Mouse (Mus musculus) intestine, postnatal 0 days (tissue): Measurements from ENCODE around the gene Lrrc63. TPM values are rescaled to one million over a fixed set of nuclear protein-coding genes. Genes with fewer than 3 reads are reported as not detected.

ENCODE experiments used
- ATAC-seq: fragments of 200-750 bp; cut with Nextera tagmentation; 2 replicates; pipeline ENCODE4 v1.8.0; 2017; ENCODE audit warnings: mild to moderate bottlenecking, moderate TSS enrichment, moderate library complexity
- H3K27ac ChIP-seq: fragments of 300-500 bp; sonication (generic); 2 replicates; pipeline ENCODE4 v1.5.1; 2014; ENCODE audit warnings: mild to moderate bottlenecking, low read depth, low read length, moderate library complexity
- H3K27me3 ChIP-seq: fragments of 300-500 bp; sonication (generic); replicated peaks from 2 replicates; pipeline ENCODE4 v1.6.1; 2014; ENCODE audit warnings: low read length, mixed read lengths; ENCODE audit not compliant: control insufficient read depth, insufficient read depth
- H3K36me3 ChIP-seq: fragments of 300-500 bp; sonication (generic); 2 replicates; pipeline ENCODE4 v1.6.1; 2014; ENCODE audit warnings: mild to moderate bottlenecking, moderate library complexity; ENCODE audit not compliant: control insufficient read depth, insufficient read depth
- H3K4me1 ChIP-seq: fragments of 300-500 bp; sonication (generic); replicated peaks from 2 replicates; pipeline ENCODE4 v1.6.1; 2014; ENCODE audit warnings: antibody characterized with exemption, low read length, mixed read lengths; ENCODE audit not compliant: control insufficient read depth, insufficient read depth
- H3K4me2 ChIP-seq: fragments of 300-500 bp; sonication (generic); replicated peaks from 2 replicates; pipeline ENCODE4 v1.6.1; 2014; ENCODE audit warnings: low read depth, mild to moderate bottlenecking, moderate library complexity
- H3K4me3 ChIP-seq: fragments of 300-500 bp; sonication (generic); 2 replicates; pipeline ENCODE4 v1.5.1; 2014; ENCODE audit warnings: low read depth, low read length
- H3K9ac ChIP-seq: fragments of 300-500 bp; sonication (generic); 2 replicates; pipeline ENCODE4 v1.6.1; 2014; ENCODE audit warnings: mild to moderate bottlenecking, low read depth, low read length
- H3K9me3 ChIP-seq: fragments of 300-500 bp; sonication (generic); 2 replicates; pipeline ENCODE4 v1.6.1; 2016; ENCODE audit warnings: mixed run types; ENCODE audit not compliant: control insufficient read depth
- CTCF ChIP-seq: sonication (generic); IDR thresholded peaks from 2 replicates; pipeline ENCODE4 v1.5.1; 2016; ENCODE audit warnings: low read depth, mild to moderate bottlenecking, control low read depth, antibody characterized with exemption, moderate library complexity
- WGBS: fragments of 180-500 bp; shearing (Covaris S2); extraction: QIAGEN DNeasy Blood & Tissue Kit; methylation state at CpG from one replicate; pipeline ENCODE4 v1.1.7; 2014; 5-methylcytosine and 5-hydroxymethylcytosine counted together
- polyA plus RNA-seq: library from polyadenylated mRNA; unstranded; fragments of >200 nt; fragmentation: Nextera tagmentation; extraction: Ambion mirVana; gene quantifications from 2 replicates; pipeline ENCODE4 v1.2.1, GENCODE M21; 2015

Gene Lrrc63
- not detected in 2 replicates for polyA plus RNA-seq

DNA sequence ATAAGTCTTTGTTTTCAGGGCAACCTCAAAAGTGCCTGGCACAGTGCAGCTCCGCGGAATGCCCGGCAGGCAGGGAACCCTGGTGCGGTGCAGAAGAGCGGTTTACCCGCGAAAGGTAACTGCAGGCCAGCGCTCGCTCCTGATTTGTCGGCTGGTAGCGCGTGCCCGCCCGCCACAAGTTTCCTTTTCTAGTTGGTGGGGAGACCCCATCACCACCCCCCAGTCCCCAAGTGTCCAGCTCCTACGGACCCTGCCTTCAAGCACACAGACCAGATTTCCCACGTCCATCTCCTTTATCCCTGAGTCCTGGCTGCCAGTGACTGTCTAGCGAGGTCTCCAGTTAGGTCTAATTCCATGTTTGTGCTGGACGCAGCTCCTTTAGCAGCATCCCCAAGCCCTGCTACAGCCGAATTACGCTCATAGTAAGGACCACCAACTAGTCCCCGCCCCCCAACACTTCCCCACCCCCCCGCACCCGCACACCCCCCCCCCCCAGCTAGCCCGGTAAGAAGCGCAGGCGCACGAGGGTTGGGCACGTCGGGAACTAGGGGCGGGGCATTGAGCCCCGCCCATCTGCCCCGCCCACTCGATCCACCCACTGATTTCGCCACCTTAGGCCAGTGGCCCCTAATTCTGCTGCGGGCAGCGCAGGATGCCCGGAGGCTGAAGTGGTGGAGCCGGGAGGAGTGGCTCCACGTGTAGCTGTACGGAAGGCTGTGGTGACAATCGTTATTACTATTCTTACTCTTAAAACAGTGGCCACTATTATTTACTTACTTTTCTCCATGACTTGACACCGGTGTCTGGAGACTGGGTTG is at the start of gene Lrrc63, which contains the start of gene Lcp1:
TSS of gene Lrrc63 (minus strand) at position 381 of the 818 bp plus-strand sequence.
TSS of gene Lcp1 (plus strand) at position 601 of the 818 bp plus-strand sequence.
- ATAC-seq, result peak; percentile 95

DNA sequence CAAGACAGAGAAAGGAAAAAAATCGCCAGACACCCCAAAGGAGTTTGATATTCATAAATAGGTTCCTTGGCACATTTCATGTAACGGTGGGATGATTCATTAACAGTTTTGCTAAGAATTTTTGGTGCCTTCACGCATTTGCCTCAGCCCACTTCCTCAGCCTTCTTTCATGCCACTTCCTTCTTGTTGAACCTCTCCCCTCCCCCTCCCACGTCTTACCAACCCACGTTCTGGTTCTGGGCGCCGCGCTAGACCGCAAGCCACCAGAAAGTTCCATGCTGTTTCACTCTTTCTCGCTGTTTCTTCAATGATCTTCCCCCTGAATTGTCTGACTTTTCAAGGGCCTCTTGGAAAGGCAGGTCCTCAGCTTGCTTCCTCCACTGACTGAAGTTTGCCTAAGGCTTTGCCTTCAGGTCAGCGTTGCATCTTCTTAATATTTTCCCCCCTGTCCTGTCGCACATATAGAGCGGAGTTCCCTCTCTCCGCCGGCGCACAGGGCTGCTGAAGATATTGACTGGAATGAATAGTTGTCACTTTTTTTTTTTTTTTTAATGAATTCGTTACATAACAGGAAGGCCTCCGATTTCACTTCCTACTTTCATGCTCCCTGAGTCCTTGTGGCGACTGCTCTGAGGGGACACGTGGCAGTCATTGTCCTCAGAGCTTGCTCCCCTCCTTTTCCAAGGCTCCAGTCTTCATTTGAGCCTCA is 48.7 kb upstream of the Lrrc63 start:
- Histone ChIP-seq H3K4me1 (0 out of 2 replicates have a peak, but pooled peaks cover 6% of the 10 kb centered on the region), H3K36me3 (no peaks in the 10 kb centered on the region), H3K27me3 (no peaks in the 10 kb centered on the region), H3K9me3 (no peaks in the 10 kb centered on the region), H3K4me2 (peak overlapping the region; percentile 52), H3K9ac (no peak overlapping the region), H3K4me3 (no peak overlapping the region), H3K27ac (no peak overlapping the region)
- ATAC-seq, result no peak
- 79% methylated on average over 20 of the region's 20 CpGs for WGBS
- no peak for TF ChIP-seq CTCF

More for the DNA sequence above, at the start of gene Lrrc63, which contains the start of gene Lcp1:
- Histone ChIP-seq H3K36me3 (no peaks in the 10 kb centered on the region), H3K4me1 (no peaks in the 10 kb centered on the region), H3K27me3 (no peaks in the 10 kb centered on the region), H3K4me3 (peak within 1 kb of the TSS; percentile 64), H3K9me3 (no peaks in the 10 kb centered on the region), H3K27ac (no peak within 1 kb of the TSS), H3K4me2 (peak within 1 kb of the TSS; percentile 95), H3K9ac (peak within 1 kb of the TSS; percentile 31; the same call in 1 of the 2 replicates)
- no peak for TF ChIP-seq CTCF
- WGBS, result under 1% methylated on average over 42 of the region's 42 CpGs

DNA sequence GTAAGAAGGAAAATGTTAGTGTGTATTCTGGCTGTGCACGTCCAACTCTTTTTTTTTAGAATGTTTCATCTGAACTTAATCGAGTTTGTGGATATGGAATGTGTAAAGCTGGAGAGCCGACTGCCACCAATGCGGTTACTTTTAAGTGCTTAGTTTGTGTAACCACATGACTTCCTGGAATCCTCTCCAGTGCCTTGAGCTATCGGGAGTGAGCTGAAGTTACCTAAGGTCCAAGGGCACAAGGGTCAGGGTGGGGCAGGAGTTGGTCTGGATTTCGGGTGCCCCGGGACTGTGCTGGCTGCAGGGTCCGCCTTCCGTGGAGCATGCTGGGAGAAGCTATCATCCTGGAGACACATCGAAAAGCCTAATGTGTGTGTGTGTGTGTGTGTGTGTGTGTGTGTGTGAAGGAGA is 48.1 kb upstream of the Lrrc63 start:
- Histone ChIP-seq H3K4me1 (0 out of 2 replicates have a peak, but pooled peaks cover 6% of the 10 kb centered on the region), H3K9ac (no peak overlapping the region), H3K27me3 (no peaks in the 10 kb centered on the region), H3K36me3 (no peaks in the 10 kb centered on the region), H3K4me2 (peak overlapping the region; percentile 52), H3K4me3 (peak overlapping the region; percentile 21), H3K27ac (no peak overlapping the region), H3K9me3 (no peaks in the 10 kb centered on the region)
- WGBS, result 51% methylated on average over 10 of the region's 10 CpGs
- TF ChIP-seq CTCF, result no peak
- ATAC-seq, result 0 out of 2 replicates have a peak, but pooled peaks have one; percentile 31

DNA sequence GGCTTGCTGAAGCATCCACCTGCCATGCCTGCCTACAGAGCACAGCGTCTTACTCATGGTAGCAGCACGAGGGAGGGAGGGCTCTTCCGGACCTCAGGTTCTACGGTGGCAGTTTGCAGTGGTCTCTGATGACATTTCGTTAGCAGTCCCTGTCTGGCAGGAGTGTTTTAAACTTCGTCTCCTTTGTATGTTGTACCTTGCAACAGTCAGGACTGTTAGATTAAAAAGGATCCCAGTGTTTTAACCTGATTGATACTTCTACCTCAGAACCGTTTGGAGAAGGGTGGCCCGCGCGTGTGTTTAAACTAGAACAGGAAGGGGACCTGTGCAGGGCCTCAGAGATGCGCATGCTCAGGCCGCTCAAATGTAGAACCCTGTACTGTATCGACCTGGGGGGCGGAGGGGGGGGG is 47.7 kb upstream of the Lrrc63 start:
- Histone ChIP-seq H3K27me3 (no peaks in the 10 kb centered on the region), H3K27ac (no peak overlapping the region), H3K36me3 (no peaks in the 10 kb centered on the region), H3K9ac (no peak overlapping the region), H3K4me1 (0 out of 2 replicates have a peak, but pooled peaks cover 6% of the 10 kb centered on the region), H3K4me2 (peak overlapping the region; percentile 52), H3K4me3 (peak overlapping the region; percentile 21), H3K9me3 (no peaks in the 10 kb centered on the region)
- WGBS, result 67% methylated on average over 14 of the region's 14 CpGs
- no peak for TF ChIP-seq CTCF
- no peak for ATAC-seq

DNA sequence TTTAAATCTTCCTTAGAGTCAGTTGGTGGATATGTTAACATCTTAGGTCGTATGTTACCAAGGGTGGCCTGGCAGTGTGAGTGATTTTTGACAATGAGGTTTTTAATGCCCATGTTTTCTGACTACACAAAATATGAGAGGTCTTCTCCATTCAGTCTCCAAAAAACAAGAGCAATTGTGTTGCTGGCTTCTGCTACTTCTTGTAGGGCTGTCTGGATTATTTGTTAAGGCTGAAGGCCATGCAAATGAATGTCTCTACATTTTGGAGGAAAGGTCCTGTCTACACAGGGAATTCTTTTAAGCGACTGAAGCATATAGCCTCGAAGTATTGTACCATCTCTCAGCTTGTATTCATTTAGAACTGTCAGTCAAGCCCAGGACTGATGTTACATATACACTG is 46.7 kb upstream of the Lrrc63 start:
- Histone ChIP-seq H3K27me3 (no peaks in the 10 kb centered on the region), H3K4me3 (peak overlapping the region; percentile 28), H3K4me1 (0 out of 2 replicates have a peak, but pooled peaks cover 6% of the 10 kb centered on the region), H3K9me3 (no peaks in the 10 kb centered on the region), H3K27ac (0 out of 2 replicates have a peak overlapping the region, but pooled peaks have one; percentile 57), H3K9ac (no peak overlapping the region), H3K4me2 (peak overlapping the region; percentile 55), H3K36me3 (no peaks in the 10 kb centered on the region)
- WGBS, result 71% methylated on average over 3 of the region's 3 CpGs
- no peak for ATAC-seq
- TF ChIP-seq CTCF, result no peak
